ENCODE assay signal across 17 mouse cellular contexts in the genomic region with DNA sequence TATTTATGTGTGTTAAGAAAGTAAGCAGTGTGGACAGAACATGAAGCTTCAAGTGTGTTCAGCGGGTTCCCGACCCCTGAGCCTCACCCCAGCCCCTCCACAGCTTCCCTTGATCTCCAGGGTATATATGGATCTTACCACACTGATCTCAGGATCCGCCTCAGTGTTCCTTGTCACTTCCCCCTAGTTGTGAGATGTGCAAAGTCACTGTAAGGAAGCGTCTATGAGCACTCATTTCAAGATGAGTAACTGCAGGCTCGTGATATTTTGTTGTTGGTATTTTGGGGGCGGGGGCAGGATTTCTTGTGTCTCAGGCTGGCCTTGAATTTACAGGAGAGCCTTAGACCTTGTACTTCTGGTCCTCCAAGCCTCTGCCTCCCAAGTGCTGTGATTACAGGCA.
"Had no signal": no experiment of that assay in that cellular context is flagged by ENCODE, and none has a peak within 500 bp of the region (broad histone marks: within the 10 kb centered on the region; RNA-seq: fewer than 3 reads in every experiment).

No protein-coding gene starts in this region.

- ATAC-seq: intestine, embryonic 16.5 days; midbrain, embryonic 16.5 days had no signal

- DNase-seq: kidney, adult 2 months; kidney, postnatal 25 days; lung, adult 2 months; retina, postnatal 1 day; right cerebral cortex, postnatal 4 days; spleen, adult 18-20 months; thymus, adult 2 months; thymus, postnatal 36 days had no signal

- H3K4me3 ChIP-seq: left cerebral cortex, adult 2 months; limb, embryonic 12.5 days; midbrain, embryonic 12.5 days; myocyte; neural tube, embryonic 15.5 days; stomach, embryonic 15.5 days had no signal

- H3K27ac ChIP-seq: left cerebral cortex, adult 2 months; limb, embryonic 12.5 days; liver, embryonic 14.5 days; midbrain, embryonic 12.5 days; neural tube, embryonic 15.5 days; stomach, embryonic 15.5 days had no signal

- H3K4me1 ChIP-seq: limb, embryonic 12.5 days; midbrain, embryonic 12.5 days; neural tube, embryonic 15.5 days; stomach, embryonic 15.5 days had no signal

- H3K27me3 ChIP-seq: limb, embryonic 12.5 days; midbrain, embryonic 12.5 days; neural tube, embryonic 15.5 days; stomach, embryonic 15.5 days had no signal
